ENCODE assay signal across 9 mouse cellular contexts in the genomic region with DNA sequence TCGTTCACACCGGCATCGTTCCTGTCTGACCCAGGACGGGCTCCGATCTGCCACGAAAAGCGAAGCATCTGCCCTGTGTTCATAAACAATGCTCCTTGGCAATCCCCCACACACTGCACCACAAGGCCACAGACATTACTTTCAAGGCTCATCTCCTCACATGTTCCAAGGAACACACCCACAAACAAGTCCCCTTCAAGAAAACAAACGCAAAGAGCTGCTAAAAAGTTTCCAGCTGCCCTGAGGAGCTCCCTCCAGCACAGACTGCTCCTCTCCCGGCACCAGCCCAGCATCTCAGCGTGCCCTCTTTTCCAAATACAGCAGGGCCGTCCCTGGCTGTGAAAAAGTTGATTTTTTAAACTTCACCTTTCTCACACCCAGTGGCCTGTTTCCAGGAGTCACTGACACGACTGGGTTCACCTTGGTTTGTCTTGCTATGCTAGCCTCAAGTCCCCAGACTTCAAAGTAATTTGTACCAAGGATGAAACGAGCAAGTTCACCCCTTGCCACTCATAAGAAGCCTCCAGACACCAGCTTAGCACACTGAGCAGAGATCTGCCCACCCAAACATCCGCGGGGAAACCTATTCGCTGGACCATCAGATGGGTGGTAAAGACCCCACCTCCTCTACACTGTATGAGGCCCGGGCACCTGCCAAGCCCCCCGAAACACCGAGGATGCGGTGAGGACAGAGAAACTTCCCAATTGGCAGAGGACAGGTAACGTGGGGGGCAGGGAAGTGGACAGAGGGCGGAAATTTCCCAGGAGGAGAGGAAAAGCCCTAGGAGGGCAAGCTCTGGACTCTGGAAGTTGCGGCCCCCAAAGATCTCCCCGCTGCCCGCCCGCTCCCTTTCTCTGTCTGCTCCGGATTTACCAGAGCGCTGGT. TPM values are rescaled to one million over a fixed set of nuclear protein-coding genes. Genes with fewer than 3 reads are reported as not detected.
DNase-seq lines count a peak whose midpoint lies in the region; ATAC-seq lines count a peak whose summit lies in the region.
"Had no signal": no experiment of that assay in that cellular context is flagged by ENCODE, and none has a peak within 500 bp of the region (broad histone marks: within the 10 kb centered on the region; RNA-seq: fewer than 3 reads in every experiment).

No protein-coding gene starts in this region.

- no peaks in the 10 kb centered on the region for H3K9me3 ChIP-seq in embryonic facial prominence, embryonic 11.5 days (replicated peaks; ENCODE audit: control insufficient read depth, low read length)
- H3K9me3 ChIP-seq in hindbrain, embryonic 16.5 days (ENCODE audit: control insufficient read depth, low read length): no peaks in the 10 kb centered on the region
- H3K9me3 ChIP-seq in midbrain, embryonic 14.5 days (ENCODE audit: control insufficient read depth, low read length): no peaks in the 10 kb centered on the region

- H3K27me3 ChIP-seq in embryonic facial prominence, embryonic 11.5 days (ENCODE audit: control insufficient read depth, insufficient read depth, low read length): peaks cover 12% of the 10 kb centered on the region
- peaks cover 6% of the 10 kb centered on the region for H3K27me3 ChIP-seq in hindbrain, embryonic 16.5 days (replicated peaks; ENCODE audit: control insufficient read depth, insufficient read depth, low read length)
- peaks cover 18% of the 10 kb centered on the region for H3K27me3 ChIP-seq in midbrain, embryonic 14.5 days (ENCODE audit: control insufficient read depth, insufficient read depth, low read length)

- peak overlapping the region; percentile 98 for H3K4me2 ChIP-seq in embryonic facial prominence, embryonic 11.5 days (ENCODE audit: low read depth, low read length)
- H3K4me2 ChIP-seq in hindbrain, embryonic 16.5 days (ENCODE audit: low read length): peak overlapping the region; percentile 63
- peak overlapping the region; percentile 94 for H3K4me2 ChIP-seq in midbrain, embryonic 14.5 days (ENCODE audit: low read length)

- H3K4me3 ChIP-seq in embryonic facial prominence, embryonic 11.5 days (ENCODE audit: low read depth, low read length): peak overlapping the region; percentile 68
- H3K4me3 ChIP-seq in hindbrain, embryonic 16.5 days (ENCODE audit: low read length): peak overlapping the region; percentile 85
- H3K4me3 ChIP-seq in midbrain, embryonic 14.5 days (replicated peaks; ENCODE audit: low read depth, low read length): peak overlapping the region; percentile 71

- peak; percentile 10 to 11 for DNase-seq in left cerebral cortex, adult 18-20 months (ENCODE audit: low spot score in 2 of 2)
- no peak for DNase-seq in left cerebral cortex, postnatal 14 days (ENCODE audit: low spot score in 2 of 2)
- DNase-seq in adrenal gland, postnatal 10 days: peak; percentile 15
- DNase-seq in embryonic facial prominence, embryonic 11.5 days (ENCODE audit: low spot score): no peak
- peak; percentile 14 for DNase-seq in midbrain, embryonic 14.5 days
- peak; percentile 21 for DNase-seq in thymus, postnatal 4 days

- ATAC-seq in embryonic facial prominence, embryonic 11.5 days (replicated peaks; ENCODE audit: insufficient number of reproducible peaks, low FRiP score, low TSS enrichment, low read depth): peak; percentile 10; the same call in 1 of the 2 replicates
- ATAC-seq in hindbrain, embryonic 16.5 days: peak; percentile 2; the same call in 1 of the 2 replicates
- no peak for ATAC-seq in midbrain, embryonic 14.5 days (ENCODE audit: low FRiP score, low TSS enrichment)
- ATAC-seq in granulocyte monocyte progenitor cell, adult 5-6 weeks (replicated peaks; ENCODE audit: poor library complexity, severe bottlenecking): no peak

- no peak overlapping the region for H3K27ac ChIP-seq in embryonic facial prominence, embryonic 11.5 days (replicated peaks; ENCODE audit: low read depth, low read length)
- H3K27ac ChIP-seq in hindbrain, embryonic 16.5 days (ENCODE audit: low read depth, low read length): no peak overlapping the region; the same call in 1 of the 2 replicates
- H3K27ac ChIP-seq in midbrain, embryonic 14.5 days (replicated peaks; ENCODE audit: low read depth, low read length): peak overlapping the region; percentile 85; the same call in 1 of the 2 replicates
- H3K27ac ChIP-seq: macrophage had no signal

- peak overlapping the region; percentile 62 for H3K9ac ChIP-seq in embryonic facial prominence, embryonic 11.5 days (replicated peaks; ENCODE audit: low read length)
- peak overlapping the region; percentile 78 for H3K9ac ChIP-seq in hindbrain, embryonic 16.5 days (ENCODE audit: low read depth, low read length)
- H3K9ac ChIP-seq in midbrain, embryonic 14.5 days (replicated peaks; ENCODE audit: low read length): peak overlapping the region; percentile 62

- no peaks in the 10 kb centered on the region for H3K36me3 ChIP-seq in embryonic facial prominence, embryonic 11.5 days (replicated peaks; ENCODE audit: control insufficient read depth, insufficient read depth, low read depth, low read length)
- H3K36me3 ChIP-seq in hindbrain, embryonic 16.5 days (ENCODE audit: control insufficient read depth, insufficient read depth, low read length): no peaks in the 10 kb centered on the region
- no peaks in the 10 kb centered on the region for H3K36me3 ChIP-seq in midbrain, embryonic 14.5 days (ENCODE audit: control insufficient read depth, insufficient read depth, low read length)

- H3K4me1 ChIP-seq in embryonic facial prominence, embryonic 11.5 days (ENCODE audit: control insufficient read depth, insufficient read depth, low read length): no peaks in the 10 kb centered on the region
- peaks cover 10% of the 10 kb centered on the region for H3K4me1 ChIP-seq in hindbrain, embryonic 16.5 days (ENCODE audit: control insufficient read depth, insufficient read depth, low read depth, low read length)
- H3K4me1 ChIP-seq in midbrain, embryonic 14.5 days (ENCODE audit: control insufficient read depth, insufficient read depth, low read length): no peaks in the 10 kb centered on the region

- WGBS in embryonic facial prominence, embryonic 11.5 days: 14% methylated on average over 28 of the region's 28 CpGs
- WGBS in hindbrain, embryonic 16.5 days: 15% methylated on average over 22 of the region's 28 CpGs
- 9% methylated on average over 28 of the region's 28 CpGs for WGBS in midbrain, embryonic 14.5 days

- intact Hi-C loops in left cerebral cortex, postnatal 14 days (cut with DNase I): no loop called here

RNA-seq across cellular contexts. Expression of a gene that starts 0.8 kb away (rescaled TPM):
- total RNA-seq in left cerebral cortex, adult 18-20 months (2021): 10 to 100 TPM; 72.2 to 76.3 TPM
- total RNA-seq in left cerebral cortex, postnatal 14 days (2021): 100 to 1,000 TPM; 136 to 148 TPM
- 10 to 100 TPM; 32.3 to 40.2 TPM for total RNA-seq in adrenal gland, postnatal 10 days (2021)
- 4.9 TPM in 2 replicates for polyA plus RNA-seq in embryonic facial prominence, embryonic 11.5 days (2014; fragmentation: Nextera tagmentation; extraction: Ambion mirVana)
- polyA plus RNA-seq in hindbrain, embryonic 16.5 days (2015; fragmentation: Nextera tagmentation; extraction: Ambion mirVana): 13.4 and 14.9 TPM in 2 replicates
- polyA plus RNA-seq in midbrain, embryonic 14.5 days (2014; fragmentation: Nextera tagmentation; extraction: Ambion mirVana): 11.2 and 11.3 TPM in 2 replicates
- total RNA-seq in granulocyte monocyte progenitor cell, adult 5-6 weeks (2014; fragmentation: Nextera tagmentation): 8.6 and 16.7 TPM in 2 replicates
- total RNA-seq in granulocyte monocyte progenitor cell, adult 5-6 weeks (2017): 12.9 and 19.8 TPM in 2 replicates

Comparison
In these comparisons a context has a peak if more than half of its experiments do, and no peak if none do; other contexts are left out.
1. DNase-seq: peak in left cerebral cortex, adult 18-20 months (2 of 2), adrenal gland, postnatal 10 days (single experiment), midbrain, embryonic 14.5 days (single experiment) and thymus, postnatal 4 days (single experiment); none in left cerebral cortex, postnatal 14 days (0 of 2) and embryonic facial prominence, embryonic 11.5 days (single experiment).
2. ATAC-seq: peak in embryonic facial prominence, embryonic 11.5 days (single experiment) and hindbrain, embryonic 16.5 days (single experiment); none in midbrain, embryonic 14.5 days (single experiment) and granulocyte monocyte progenitor cell, adult 5-6 weeks (single experiment).
3. Peak in every context shown above with its lines, with median percentiles within 50 percentile points of each other: H3K4me2 ChIP-seq, H3K4me3 ChIP-seq and H3K9ac ChIP-seq.